Mouse (Mus musculus) bone marrow, adult 2 months (tissue): ENCODE results near the gene Trp53bp1. TPM values are rescaled to one million over a fixed set of nuclear protein-coding genes. Genes with fewer than 3 reads are reported as not detected.

Source experiments
- H3K27ac ChIP-seq: fragments of 200-500 bp; 2 replicates; pipeline ENCODE4 v1.5.1; 2012; ENCODE audit warnings: low read depth, mild to moderate bottlenecking, control low read depth, inconsistent platforms, low read length; ENCODE audit not compliant: control insufficient read depth, poor library complexity, insufficient read depth
- H3K4me1 ChIP-seq: fragments of 200-500 bp; 2 replicates; pipeline ENCODE4 v1.6.1; 2011; ENCODE audit warnings: low read length; ENCODE audit not compliant: control insufficient read depth, insufficient read depth
- H3K4me3 ChIP-seq: fragments of 200-500 bp; replicated peaks from 2 replicates; pipeline ENCODE3; 2011; ENCODE audit warnings: mild to moderate bottlenecking, low read depth, low read length, control low read depth; ENCODE audit not compliant: control insufficient read depth
- CTCF ChIP-seq: fragments of 200-500 bp; IDR thresholded peaks from 2 replicates; pipeline ENCODE4 v1.5.1; 2011; ENCODE audit warnings: low read length, control low read depth; ENCODE audit not compliant: control insufficient read depth, insufficient read depth
- POLR2A ChIP-seq: fragments of 200-500 bp; IDR thresholded peaks from 2 replicates; pipeline ENCODE4 v1.6.1; 2011; ENCODE audit warnings: low read depth, mild to moderate bottlenecking, control low read depth, low read length, borderline replicate concordance; ENCODE audit not compliant: control insufficient read depth
- WGBS: fragments of 180-500 bp; shearing (Covaris S2); methylation state at CpG from one replicate; pipeline ENCODE4 v1.1.7; 2018; 5-methylcytosine and 5-hydroxymethylcytosine counted together
- polyA plus RNA-seq: library from polyadenylated mRNA; stranded (reverse); fragments of >200 nt; gene quantifications from 2 replicates; pipeline ENCODE4 v1.2.4, GENCODE M21; 2011; ENCODE audit warnings: low replicate concordance; ENCODE audit not compliant: missing spikeins, insufficient read depth, insufficient read length

The Trp53bp1 gene
- polyA plus RNA-seq, 1 experiment: 20.1 TPM

DNA sequence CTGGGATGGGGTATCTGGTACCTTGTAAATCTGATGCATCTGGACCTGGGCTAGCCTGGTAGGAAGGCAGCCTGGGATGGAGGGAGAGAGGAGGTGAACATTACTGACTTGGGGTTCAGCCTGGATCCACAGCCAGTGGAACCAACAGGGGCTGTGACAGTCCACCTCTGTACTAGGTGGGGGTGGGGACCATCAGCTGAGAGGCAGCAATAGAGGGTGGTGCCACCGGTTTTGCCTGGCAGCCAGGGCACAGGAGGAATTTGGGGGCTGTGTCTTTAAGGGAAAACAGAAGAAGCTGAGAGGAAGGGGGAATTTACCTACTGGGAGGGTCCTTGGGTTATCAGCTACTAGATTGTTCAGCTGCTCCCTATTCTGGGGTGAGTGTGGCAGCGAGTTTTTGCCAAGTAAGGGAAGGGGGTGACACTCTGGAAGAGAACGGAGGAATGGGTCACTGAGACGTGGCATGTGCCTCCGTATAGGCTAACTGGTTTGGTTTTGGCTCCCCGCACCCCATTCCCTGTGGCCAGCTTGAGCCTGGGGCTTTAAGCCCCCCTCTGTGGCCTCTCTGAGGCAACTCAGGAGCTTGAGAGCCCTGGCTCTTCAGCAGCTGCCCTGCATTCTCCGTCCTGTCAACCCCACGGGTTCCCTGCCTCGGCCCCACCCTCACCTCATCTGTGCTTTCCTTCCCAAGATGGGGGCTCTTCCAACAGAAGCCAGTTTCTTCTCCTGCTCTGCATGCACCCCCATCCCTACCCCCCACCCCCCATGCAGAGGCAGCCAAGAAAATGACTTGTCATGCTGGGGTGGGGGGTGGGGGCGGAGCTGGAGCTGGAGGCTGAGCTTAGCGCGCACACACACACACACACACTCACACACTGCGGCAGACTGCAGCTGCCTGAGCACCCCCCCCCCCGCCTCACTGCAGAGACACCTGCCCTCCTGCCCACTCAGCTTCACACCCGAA, 24.7 kb upstream of the Trp53bp1 start:
- 6% methylated on average over 15 of the region's 15 CpGs for WGBS
- Histone ChIP-seq H3K4me3 (no peak overlapping the region), H3K27ac (no peak overlapping the region), H3K4me1 (no peaks in the 10 kb centered on the region; the same call in 1 of the 2 replicates)
- TF ChIP-seq POLR2A (no peak), CTCF (no peak)

DNA sequence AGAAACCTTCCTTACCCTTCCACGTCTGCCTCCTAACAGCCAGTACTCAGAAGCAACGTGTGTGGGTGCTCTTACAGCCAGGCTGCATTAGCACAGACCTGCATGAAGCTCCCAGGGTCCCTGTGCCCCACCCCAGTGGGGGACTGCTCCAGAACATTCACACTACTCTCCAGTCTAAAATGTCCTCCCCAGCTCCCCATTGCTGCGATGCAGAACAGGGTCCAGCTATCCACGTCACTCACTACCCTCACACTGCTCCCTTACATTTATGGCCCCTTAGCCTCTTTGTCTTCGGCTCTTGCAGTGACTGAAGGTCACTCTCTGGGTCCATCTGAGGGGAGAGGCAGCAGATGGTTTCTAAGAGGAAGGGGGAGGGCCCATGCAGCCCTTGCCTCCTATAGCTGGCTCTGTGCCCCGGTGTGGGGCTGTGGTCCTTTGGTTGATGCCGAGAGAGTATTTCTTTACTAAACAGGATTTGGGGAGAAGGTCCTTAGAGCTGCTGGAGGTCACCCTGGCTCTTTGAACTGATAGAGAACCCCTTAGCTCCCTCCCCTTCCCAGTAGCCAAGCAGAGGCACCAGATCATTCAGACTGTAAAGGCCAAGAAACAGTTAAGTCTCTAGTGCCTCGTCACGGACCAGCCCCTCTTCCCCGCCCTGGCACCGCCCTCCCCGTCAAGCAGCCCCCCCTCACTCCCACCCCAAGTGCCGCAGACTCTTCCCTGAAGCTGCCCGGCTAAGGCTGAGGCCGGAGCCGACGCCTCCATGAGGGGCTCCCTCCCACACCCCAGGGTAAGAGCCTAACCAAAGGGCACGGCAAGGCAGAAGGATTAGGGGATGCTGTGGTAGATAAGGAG, 23.8 kb upstream of the Trp53bp1 start:
- TF ChIP-seq CTCF: no peak
- TF ChIP-seq POLR2A: no peak
- no peaks in the 10 kb centered on the region; the same call in 1 of the 2 replicates for H3K4me1 ChIP-seq
- 4% methylated on average over 18 of the region's 18 CpGs for WGBS
- H3K4me3 ChIP-seq: no peak overlapping the region
- H3K27ac ChIP-seq: no peak overlapping the region

DNA sequence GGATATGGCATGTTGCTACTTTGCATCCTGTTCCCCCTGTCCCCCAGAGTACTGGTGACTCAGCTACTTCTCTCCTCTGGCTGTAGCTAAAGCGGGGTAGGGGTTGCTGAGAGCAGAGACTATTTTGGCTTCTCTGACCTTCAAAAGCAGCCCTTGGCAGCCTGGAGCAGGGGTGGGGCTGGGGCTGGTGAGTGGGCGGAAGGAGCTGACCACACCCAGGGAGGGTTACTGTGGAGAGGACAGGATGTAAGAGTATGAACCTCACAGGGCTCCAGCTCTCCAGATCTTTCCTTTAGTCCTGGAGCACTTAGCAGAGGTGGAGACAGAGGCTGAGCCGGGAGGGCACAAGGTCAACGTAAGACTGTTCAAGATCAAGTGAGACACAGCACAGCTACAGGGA, 23.0 kb upstream of the Trp53bp1 start:
- H3K4me3 ChIP-seq: no peak overlapping the region
- H3K27ac ChIP-seq: no peak overlapping the region
- peaks cover 2% of the 10 kb centered on the region; the same call in 1 of the 2 replicates for H3K4me1 ChIP-seq
- WGBS: 7% methylated on average over 4 of the region's 4 CpGs
- TF ChIP-seq POLR2A: no peak
- no peak for TF ChIP-seq CTCF

DNA sequence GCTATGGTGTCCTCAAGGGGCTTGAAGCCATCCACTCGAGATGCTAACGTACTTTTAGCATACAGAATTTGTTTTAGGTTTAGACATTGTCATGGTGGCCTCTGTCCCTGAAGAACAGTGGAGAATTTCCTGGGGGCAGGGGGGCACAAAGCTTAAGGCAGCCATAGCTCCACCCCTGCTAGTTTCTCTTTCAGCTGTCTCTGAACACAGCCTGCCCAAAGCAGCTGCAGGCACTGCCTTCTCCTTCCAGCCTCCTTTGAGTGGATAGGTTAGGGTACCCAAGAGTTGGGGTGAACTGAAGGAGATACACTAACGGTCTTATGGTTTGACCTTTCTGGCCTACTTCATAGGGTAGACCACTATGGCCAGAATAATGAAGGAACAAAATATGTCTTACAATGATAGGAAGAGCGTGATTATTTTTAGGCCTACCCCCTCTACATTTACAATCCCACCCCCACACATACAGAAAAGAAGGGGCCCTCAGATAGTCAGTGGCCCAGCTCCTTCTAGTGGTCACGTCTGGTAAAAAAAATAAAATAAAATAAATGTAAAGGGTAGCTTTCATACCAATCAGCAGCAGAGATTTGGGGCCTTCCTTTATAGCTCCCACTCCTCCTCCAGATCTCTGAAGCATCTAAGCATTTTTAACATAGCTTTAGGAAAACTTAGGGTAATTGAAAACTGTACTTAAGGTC, 21.3 kb upstream of the Trp53bp1 start:
- Histone ChIP-seq H3K4me1 (peaks cover 2% of the 10 kb centered on the region; the same call in 1 of the 2 replicates), H3K4me3 (no peak overlapping the region), H3K27ac (no peak overlapping the region)
- TF ChIP-seq POLR2A (no peak), CTCF (no peak)
- whole genome bisulfite sequencing: 63% methylated on average over 5 of the region's 5 CpGs

DNA sequence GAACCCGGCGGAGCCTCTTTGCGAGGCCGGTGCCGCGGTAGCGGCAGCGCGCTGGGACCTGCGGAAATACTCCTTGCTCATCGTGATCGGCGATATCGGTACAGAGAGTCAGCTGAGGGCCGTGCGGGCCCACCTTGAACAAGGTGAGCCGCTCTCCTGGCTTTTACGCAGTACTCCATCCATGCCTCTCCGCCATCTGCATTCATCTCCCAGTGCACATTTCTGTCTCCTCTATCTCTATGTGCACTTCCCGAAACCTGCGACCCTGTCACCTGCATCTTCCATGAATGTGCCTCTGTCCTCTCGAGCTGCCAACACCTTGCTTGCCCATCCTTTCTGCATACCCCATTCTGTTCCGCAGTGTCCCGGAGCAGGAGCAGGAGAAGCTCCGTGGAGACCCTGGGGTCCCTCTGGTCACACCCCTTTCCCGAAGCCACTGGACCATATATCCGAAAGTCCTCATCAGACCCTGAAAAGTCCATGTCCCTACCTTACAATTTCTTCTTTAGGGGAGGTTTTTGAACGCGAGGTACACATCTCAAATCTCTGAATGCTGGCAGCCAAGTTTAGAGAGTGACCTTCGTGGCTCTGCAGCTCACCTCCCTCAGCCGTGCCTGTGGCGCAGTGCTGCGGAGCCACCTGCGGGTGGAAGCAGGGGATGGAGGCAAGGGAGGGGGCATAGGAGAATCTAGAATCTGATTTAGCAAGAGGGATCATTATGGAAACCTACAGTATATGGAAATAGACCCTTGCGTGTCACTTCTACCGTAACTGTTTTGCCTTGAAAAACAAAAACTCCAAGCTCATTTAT, 18.7 kb upstream of the Trp53bp1 start:
- peak overlapping the region; percentile 53 for H3K4me3 ChIP-seq
- no peak overlapping the region for H3K27ac ChIP-seq
- WGBS: 8% methylated on average over 36 of the region's 36 CpGs
- no peak for TF ChIP-seq POLR2A
- no peak for TF ChIP-seq CTCF
- H3K4me1 ChIP-seq: peaks cover 2% of the 10 kb centered on the region; the same call in 1 of the 2 replicates

DNA sequence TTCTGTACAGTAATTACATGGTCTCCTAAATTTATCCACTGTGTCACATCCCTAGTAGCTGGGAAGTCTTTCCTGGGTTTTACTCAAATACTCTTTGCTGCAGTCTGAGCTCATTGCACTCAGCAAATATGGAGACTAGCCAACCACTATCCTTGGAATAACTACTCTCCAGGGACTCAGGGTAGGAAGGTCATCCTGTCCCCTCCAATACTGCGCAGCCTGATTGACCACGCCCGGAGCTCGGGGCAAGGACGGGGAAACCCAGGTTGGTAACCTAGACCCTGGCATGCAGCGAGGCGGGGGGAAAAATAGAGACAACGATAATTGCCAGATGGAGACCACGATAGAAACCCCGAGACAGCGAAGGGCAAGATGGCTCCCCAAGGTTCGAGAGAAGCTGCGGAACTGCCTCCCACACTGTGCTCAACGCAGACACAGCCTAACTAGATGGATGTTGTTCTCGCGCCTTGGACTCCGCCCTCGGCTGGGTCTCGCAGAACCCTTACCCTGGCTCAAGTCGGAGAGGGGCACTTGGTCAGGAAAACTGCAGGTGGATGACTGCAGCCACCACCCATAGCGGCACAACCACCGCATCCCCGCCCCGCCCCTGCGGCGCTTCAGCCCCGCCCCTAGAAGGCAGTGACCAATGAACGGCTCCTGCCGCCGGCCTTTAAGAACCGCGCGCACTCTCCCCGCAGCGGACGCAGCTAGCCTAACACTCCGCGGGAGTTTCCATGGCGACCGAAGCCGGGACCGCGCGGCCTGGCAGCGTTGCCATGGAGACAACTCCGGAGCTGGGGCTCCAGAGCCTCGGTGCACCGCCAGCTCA, 17.9 kb upstream of the Trp53bp1 start, which contains the start of gene Map1a:
Gene Map1a (plus strand): TSS at position 700 of the 829 bp plus-strand sequence.
- 3% methylated on average over 48 of the region's 48 CpGs for WGBS
- no peak within 1 kb of the TSS for H3K27ac ChIP-seq
- TF ChIP-seq CTCF (no peak), POLR2A (no peak)
- peaks cover 2% of the 10 kb centered on the region; the same call in 1 of the 2 replicates for H3K4me1 ChIP-seq
- peak within 1 kb of the TSS; percentile 85 for H3K4me3 ChIP-seq

DNA sequence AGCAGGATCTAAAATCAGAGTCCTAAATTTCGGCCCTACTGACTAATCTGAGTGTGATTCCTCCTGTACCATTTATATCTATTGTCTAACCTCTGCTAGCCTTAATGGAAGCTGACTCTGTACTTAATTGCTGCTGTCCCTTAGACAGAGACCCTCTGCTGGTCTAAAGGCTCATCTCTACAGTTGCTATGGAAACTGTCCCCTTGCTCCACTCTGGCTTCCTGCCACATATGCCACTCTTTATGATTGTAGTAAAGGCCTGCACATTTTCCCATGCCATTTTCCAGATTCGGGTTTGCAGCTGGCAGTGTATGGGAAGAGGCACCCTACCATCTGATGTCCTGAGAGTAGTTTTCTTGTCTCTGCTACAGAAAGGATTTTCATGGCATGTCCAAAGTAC, 16.6 kb upstream of the Trp53bp1 start:
- TF ChIP-seq CTCF: no peak
- TF ChIP-seq POLR2A: no peak
- H3K27ac ChIP-seq: no peak overlapping the region
- H3K4me3 ChIP-seq: no peak overlapping the region
- 67% methylated on average over 2 of the region's 2 CpGs for WGBS
- H3K4me1 ChIP-seq: peaks cover 2% of the 10 kb centered on the region; the same call in 1 of the 2 replicates
